Mouse (Mus musculus): ENCODE data around the gene Cdc42se2. TPM values are rescaled to one million over a fixed set of nuclear protein-coding genes. Genes with fewer than 3 reads are reported as not detected.

Gene Cdc42se2
- total and polyA plus RNA-seq, 2 experiments = 8.0 to 9.2 TPM

- no peak for DNase-seq (ENCODE audit: extremely low read depth, low read depth, low spot score)
- Histone ChIP-seq H3K4me1 (ENCODE audit: control insufficient read depth, insufficient read depth, low read length) (peaks cover 2% of the 10 kb centered on the region; the same call in 1 of the 2 replicates), H3K27ac (replicated peaks; ENCODE audit: insufficient read depth, low read depth, low read length) (peak overlapping the region; percentile 2), H3K36me3 (ENCODE audit: control insufficient read depth, insufficient read depth, low read length) (no peaks in the 10 kb centered on the region), H3K27me3 (ENCODE audit: control insufficient read depth, insufficient read depth, low read length) (no peaks in the 10 kb centered on the region), H3K9ac (ENCODE audit: low read depth, low read length) (no peak overlapping the region), H3K4me3 (ENCODE audit: insufficient read depth, low read depth, low read length) (no peak overlapping the region), H3K79me2 (ENCODE audit: control insufficient read depth, insufficient read depth, low read length) (peaks cover 18% of the 10 kb centered on the region; the same call in 1 of the 2 replicates)
- TF ChIP-seq POLR2A (IDR thresholded peaks at IDR 0.05; ENCODE audit: extremely low read depth, insufficient read depth, low read length) = no peak
- no peak for TF ChIP-seq CTCF (IDR thresholded peaks at IDR 0.05; ENCODE audit: low read depth, low read length)
- 71% methylated on average over 7 of the region's 7 CpGs for WGBS
Measured at GRCm38 (mm10) chr11:54774282-54775078, 13.0 kb downstream of the Cdc42se2 start.

GRCm38 (mm10) chr11:54771549-54771948 is 15.9 kb downstream of the Cdc42se2 start:
- peaks cover 14% of the 10 kb centered on the region; the same call in 1 of the 2 replicates for H3K79me2 ChIP-seq (ENCODE audit: control insufficient read depth, insufficient read depth, low read length)
- H3K27me3 ChIP-seq (ENCODE audit: control insufficient read depth, insufficient read depth, low read length) = no peaks in the 10 kb centered on the region
- DNase-seq (ENCODE audit: extremely low read depth, low read depth, low spot score) = no peak
- no peak overlapping the region for H3K9ac ChIP-seq (ENCODE audit: low read depth, low read length)
- no peaks in the 10 kb centered on the region for H3K36me3 ChIP-seq (ENCODE audit: control insufficient read depth, insufficient read depth, low read length)
- no peak overlapping the region for H3K27ac ChIP-seq (replicated peaks; ENCODE audit: insufficient read depth, low read depth, low read length)
- no peak overlapping the region for H3K4me3 ChIP-seq (ENCODE audit: insufficient read depth, low read depth, low read length)
- TF ChIP-seq CTCF (IDR thresholded peaks at IDR 0.05; ENCODE audit: low read depth, low read length) = no peak
- no peak for TF ChIP-seq POLR2A (IDR thresholded peaks at IDR 0.05; ENCODE audit: extremely low read depth, insufficient read depth, low read length)
- peaks cover 2% of the 10 kb centered on the region; the same call in 1 of the 2 replicates for H3K4me1 ChIP-seq (ENCODE audit: control insufficient read depth, insufficient read depth, low read length)

- TF ChIP-seq CTCF (IDR thresholded peaks at IDR 0.05; ENCODE audit: low read depth, low read length) (no peak), POLR2A (IDR thresholded peaks at IDR 0.05; ENCODE audit: extremely low read depth, insufficient read depth, low read length) (no peak)
- peaks cover 7% of the 10 kb centered on the region; the same call in 1 of the 2 replicates for H3K79me2 ChIP-seq (ENCODE audit: control insufficient read depth, insufficient read depth, low read length)
- H3K9ac ChIP-seq (ENCODE audit: low read depth, low read length) = no peak overlapping the region
- 88% methylated on average over 5 of the region's 5 CpGs for WGBS
- no peaks in the 10 kb centered on the region for H3K36me3 ChIP-seq (ENCODE audit: control insufficient read depth, insufficient read depth, low read length)
- H3K4me1 ChIP-seq (ENCODE audit: control insufficient read depth, insufficient read depth, low read length) = no peaks in the 10 kb centered on the region
- H3K27ac ChIP-seq (replicated peaks; ENCODE audit: insufficient read depth, low read depth, low read length) = no peak overlapping the region
- DNase-seq (ENCODE audit: extremely low read depth, low read depth, low spot score) = no peak
- no peaks in the 10 kb centered on the region for H3K27me3 ChIP-seq (ENCODE audit: control insufficient read depth, insufficient read depth, low read length)
- no peak overlapping the region for H3K4me3 ChIP-seq (ENCODE audit: insufficient read depth, low read depth, low read length)
Measured at GRCm38 (mm10) chr11:54769843-54770242, 17.6 kb downstream of the Cdc42se2 start.

- Histone ChIP-seq H3K36me3 (ENCODE audit: control insufficient read depth, insufficient read depth, low read length) (no peaks in the 10 kb centered on the region), H3K27ac (replicated peaks; ENCODE audit: insufficient read depth, low read depth, low read length) (no peak overlapping the region), H3K4me3 (ENCODE audit: insufficient read depth, low read depth, low read length) (no peak overlapping the region), H3K4me1 (ENCODE audit: control insufficient read depth, insufficient read depth, low read length) (no peaks in the 10 kb centered on the region), H3K9ac (ENCODE audit: low read depth, low read length) (no peak overlapping the region), H3K27me3 (ENCODE audit: control insufficient read depth, insufficient read depth, low read length) (no peaks in the 10 kb centered on the region), H3K79me2 (ENCODE audit: control insufficient read depth, insufficient read depth, low read length) (peaks cover 4% of the 10 kb centered on the region; the same call in 1 of the 2 replicates)
- 90% methylated on average over 3 of the region's 3 CpGs for WGBS
- no peak for TF ChIP-seq CTCF (IDR thresholded peaks at IDR 0.05; ENCODE audit: low read depth, low read length)
- TF ChIP-seq POLR2A (IDR thresholded peaks at IDR 0.05; ENCODE audit: extremely low read depth, insufficient read depth, low read length) = no peak
- DNase-seq (ENCODE audit: extremely low read depth, low read depth, low spot score) = no peak
Measured at GRCm38 (mm10) chr11:54768116-54768690, 19.3 kb downstream of the Cdc42se2 start.

GRCm38 (mm10) chr11:54764759-54765158 is 22.7 kb downstream of the Cdc42se2 start:
- no peak for DNase-seq (ENCODE audit: extremely low read depth, low read depth, low spot score)

More at GRCm38 (mm10) chr11:54764759-54765158, 22.7 kb downstream of the Cdc42se2 start:
- no peak overlapping the region for H3K4me3 ChIP-seq (ENCODE audit: insufficient read depth, low read depth, low read length)
- WGBS = 90% methylated on average over 1 of the region's 1 CpGs
- no peak overlapping the region for H3K27ac ChIP-seq (replicated peaks; ENCODE audit: insufficient read depth, low read depth, low read length)
- peaks cover 3% of the 10 kb centered on the region; the same call in 1 of the 2 replicates for H3K79me2 ChIP-seq (ENCODE audit: control insufficient read depth, insufficient read depth, low read length)
- no peak overlapping the region for H3K9ac ChIP-seq (ENCODE audit: low read depth, low read length)
- H3K27me3 ChIP-seq (ENCODE audit: control insufficient read depth, insufficient read depth, low read length) = no peaks in the 10 kb centered on the region
- H3K36me3 ChIP-seq (ENCODE audit: control insufficient read depth, insufficient read depth, low read length) = no peaks in the 10 kb centered on the region
- no peaks in the 10 kb centered on the region for H3K4me1 ChIP-seq (ENCODE audit: control insufficient read depth, insufficient read depth, low read length)
- TF ChIP-seq POLR2A (IDR thresholded peaks at IDR 0.05; ENCODE audit: extremely low read depth, insufficient read depth, low read length) = no peak
- TF ChIP-seq CTCF (IDR thresholded peaks at IDR 0.05; ENCODE audit: low read depth, low read length) = no peak
